Mouse (Mus musculus) thymus, adult 2 months (tissue): ENCODE measurements around the gene D130043K22Rik.

ENCODE experiments used
- CTCF ChIP-seq: fragments of 200-500 bp; IDR thresholded peaks from 2 replicates; pipeline ENCODE4 v1.5.1; 2012; ENCODE audit warnings: mild to moderate bottlenecking, control low read depth, low read length, moderate library complexity, borderline replicate concordance; ENCODE audit not compliant: control insufficient read depth, poor library complexity, insufficient read depth; ENCODE audit errors: extremely low read depth
- POLR2A ChIP-seq: fragments of 200-500 bp; IDR thresholded peaks from 2 replicates; pipeline ENCODE4 v1.6.1; 2012; ENCODE audit warnings: mild to moderate bottlenecking, low read length, control low read depth, moderate library complexity; ENCODE audit not compliant: control insufficient read depth, poor library complexity, insufficient read depth; ENCODE audit errors: extremely low read depth

GRCm38 (mm10) chr13:24945567-24945966 lies 100.6 kb downstream of the D130043K22Rik start:
- no peak for TF ChIP-seq CTCF
- TF ChIP-seq POLR2A, result no peak
